Mouse (Mus musculus) CD4-positive naive resting alpha-beta T cell, adult 76 days (primary cell): ENCODE results near the gene 4921511C20Rik. TPM values are rescaled to one million over a fixed set of nuclear protein-coding genes. Genes with fewer than 3 reads are reported as not detected.

ENCODE experiments used
- total RNA-seq: library from RNA; stranded (reverse); gene quantifications from one replicate; pipeline ENCODE4 v1.2.4, GENCODE M21; 2023

The 4921511C20Rik gene
- total RNA-seq = not detected

DNA sequence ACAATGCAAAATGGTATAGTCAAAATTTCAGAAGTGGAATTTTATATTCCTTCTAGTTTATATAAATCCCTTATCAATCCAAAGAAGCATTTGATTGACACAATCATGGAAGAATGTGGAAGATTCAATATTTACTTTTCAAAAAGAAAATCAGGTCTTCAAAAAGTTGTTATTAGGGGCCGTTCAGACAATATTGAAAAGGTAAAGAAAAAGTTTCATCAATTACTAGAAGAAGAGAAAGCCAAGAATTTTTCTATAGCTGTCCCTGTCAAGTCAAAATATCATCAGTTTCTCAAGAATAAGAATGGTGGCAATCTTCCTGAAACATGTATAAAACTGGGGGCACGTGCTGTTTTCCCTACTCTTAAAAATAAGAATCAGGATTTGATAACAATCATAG lies at the start of gene 4921511C20Rik:
TSS of gene 4921511C20Rik (plus strand) at position 301 of the 400 bp plus-strand sequence.

